Mouse (Mus musculus) regulatory T cell (primary cell): ENCODE data around the gene Lrrc8d.

Source experiments
- in situ Hi-C: fragments of 300-600 bp; cut with MboI, MseI; formaldehyde crosslinking; loops from one replicate; pipeline ENCODE4 v1.15.1; 2025; ENCODE audit warnings: high pct_unique_total_duplicates

Gene Lrrc8d

DNA sequence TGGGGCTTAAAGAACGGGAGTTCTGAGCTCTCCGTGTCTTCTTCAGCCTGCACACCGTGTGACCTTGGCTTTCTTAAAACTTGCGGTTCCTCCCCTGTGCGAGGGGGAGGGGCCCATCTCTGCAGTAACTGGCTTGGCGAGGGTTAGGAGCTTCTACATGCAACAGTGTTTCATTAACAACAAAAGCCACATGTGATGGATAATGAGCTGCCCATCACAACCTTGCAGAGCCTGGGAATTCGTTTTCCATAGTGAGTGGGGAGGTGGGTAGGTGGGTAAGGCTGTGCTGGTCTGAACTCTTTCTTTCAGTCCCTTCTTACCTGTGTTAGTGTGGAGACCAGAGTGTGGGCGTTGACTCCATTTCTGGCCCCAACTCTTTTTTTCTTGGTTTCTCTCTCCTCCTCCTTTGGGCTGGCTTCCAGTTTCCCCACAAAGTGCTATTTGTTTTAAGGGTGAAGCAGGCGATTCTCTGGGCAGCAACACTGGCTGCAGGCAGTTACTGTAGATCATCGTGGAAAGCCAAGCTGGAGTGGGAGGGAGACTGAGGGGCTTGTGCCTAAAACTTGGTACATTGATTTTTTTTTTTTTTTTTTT, 15.9 kb downstream of the Lrrc8d start:
- in situ Hi-C loops, result no loop called here

DNA sequence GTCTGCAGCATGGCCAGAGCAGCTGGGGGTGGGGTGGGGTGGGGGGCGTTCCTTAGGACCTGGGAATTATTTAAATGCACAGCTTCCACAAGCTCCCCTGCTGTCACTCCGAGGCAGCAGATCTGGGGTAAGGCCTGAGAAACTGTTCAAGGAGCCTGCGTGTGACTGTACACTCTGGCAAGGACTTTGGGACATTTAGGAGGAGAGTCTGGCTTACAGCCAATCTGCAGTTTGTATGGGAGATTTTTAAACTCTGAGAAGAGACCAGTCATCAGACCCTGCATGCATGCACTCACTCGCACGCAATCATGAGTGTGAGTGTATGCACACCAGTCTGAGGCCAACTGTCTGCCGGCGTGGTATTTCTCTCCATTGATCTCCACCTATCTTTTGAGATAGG, 17.5 kb downstream of the Lrrc8d start:
- in situ Hi-C loops, result no loop called here

DNA sequence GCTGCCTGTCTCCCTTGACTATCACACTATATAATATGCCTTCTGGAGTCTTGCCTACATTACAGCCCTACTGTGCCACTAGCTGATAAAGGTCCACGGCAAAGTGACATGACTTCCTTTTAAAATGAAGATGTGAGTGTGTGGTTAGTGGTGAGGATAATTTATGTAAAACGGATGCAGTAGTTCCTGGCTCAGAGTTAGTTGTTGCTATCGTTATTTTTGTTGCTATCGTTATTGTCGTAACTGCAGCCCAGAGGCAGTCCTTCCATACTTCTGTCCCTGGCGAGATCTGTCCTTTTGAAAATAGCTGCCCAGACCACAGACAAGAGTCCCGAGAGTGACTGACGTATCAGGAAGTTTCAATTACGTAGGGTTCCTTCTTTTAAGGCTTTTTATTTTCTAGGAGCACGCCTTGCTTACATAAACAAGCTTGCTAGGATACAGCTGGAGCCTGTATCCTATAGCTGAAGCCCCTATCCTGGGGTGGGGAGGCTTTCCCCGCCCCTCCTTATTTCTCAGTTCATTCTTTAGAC, 18.4 kb downstream of the Lrrc8d start:
- in situ Hi-C loops, result no loop called here

DNA sequence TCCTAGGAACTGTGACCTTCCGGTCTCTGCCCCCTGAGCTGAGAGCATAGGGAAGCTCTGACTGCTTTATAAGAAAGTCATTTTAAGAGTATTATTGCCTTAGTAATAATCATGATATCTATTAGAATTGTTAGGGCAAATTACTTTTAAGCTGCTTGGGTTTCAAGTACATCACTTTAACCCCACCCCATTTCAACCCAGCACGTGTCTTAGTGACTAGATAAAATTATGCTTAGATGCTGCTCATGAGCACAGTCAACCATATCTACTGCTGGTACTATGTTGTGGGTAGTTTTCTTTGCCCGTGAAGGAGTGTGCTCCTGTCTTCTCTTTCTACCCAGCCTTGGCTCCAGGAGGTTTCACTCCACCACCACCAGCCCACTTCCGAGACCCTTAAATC, 21.5 kb downstream of the Lrrc8d start:
- in situ Hi-C loops, result no loop called here

DNA sequence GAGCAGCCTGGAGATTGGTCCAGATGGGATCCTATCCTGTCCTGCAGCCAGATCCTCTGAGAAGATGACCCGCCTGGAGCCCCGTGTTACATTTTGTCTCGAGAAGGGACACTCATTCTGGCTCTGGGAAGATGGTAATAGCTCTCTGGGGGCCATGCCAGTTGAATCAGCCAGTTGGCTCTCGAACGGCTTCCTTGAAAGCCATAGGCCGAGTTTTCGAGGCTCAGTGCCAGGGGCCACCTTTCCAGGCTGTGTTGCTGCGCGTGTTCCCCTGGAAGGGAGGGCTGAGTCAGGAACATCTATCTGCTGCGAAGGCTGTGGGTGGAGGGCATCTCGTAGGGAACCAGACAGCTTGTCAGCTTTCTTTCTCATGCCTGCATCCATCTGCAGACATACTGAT, 23.0 kb downstream of the Lrrc8d start:
- in situ Hi-C loops, result no loop called here

DNA sequence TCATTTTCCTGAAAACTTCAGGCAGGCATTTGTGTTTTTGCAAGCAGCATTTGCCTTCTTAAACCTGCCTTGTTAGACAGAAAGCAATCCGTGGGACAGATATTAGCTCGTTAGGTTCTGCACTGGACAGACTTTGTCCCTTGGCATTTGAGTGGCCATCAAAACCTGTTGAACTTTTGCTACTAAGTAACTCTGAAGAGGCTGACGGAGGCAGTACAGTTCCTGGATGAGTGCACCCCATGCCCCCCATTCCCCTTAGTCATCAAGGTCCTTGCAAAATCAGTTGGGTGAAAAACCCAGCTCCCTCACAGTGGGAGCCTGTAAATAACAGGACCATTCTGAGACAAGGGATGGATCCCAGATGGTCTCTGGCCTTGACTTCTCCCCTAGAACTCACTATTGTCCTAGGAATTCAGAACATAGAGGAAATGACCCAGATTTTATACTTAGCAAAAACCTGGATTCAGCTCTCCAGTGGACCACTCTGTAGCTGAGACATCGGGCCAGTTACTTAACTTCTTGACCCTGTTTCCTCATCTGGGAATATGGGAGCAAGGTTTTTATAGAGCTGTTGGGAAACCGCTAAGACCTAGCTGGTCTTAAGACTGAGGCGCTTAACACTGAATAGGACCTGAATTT, 30.5 kb downstream of the Lrrc8d start:
- in situ Hi-C loops, result loop anchor here (5.0 kb wide), 1 partner anchor 38 kb away; no protein-coding TSS in a partner anchor

DNA sequence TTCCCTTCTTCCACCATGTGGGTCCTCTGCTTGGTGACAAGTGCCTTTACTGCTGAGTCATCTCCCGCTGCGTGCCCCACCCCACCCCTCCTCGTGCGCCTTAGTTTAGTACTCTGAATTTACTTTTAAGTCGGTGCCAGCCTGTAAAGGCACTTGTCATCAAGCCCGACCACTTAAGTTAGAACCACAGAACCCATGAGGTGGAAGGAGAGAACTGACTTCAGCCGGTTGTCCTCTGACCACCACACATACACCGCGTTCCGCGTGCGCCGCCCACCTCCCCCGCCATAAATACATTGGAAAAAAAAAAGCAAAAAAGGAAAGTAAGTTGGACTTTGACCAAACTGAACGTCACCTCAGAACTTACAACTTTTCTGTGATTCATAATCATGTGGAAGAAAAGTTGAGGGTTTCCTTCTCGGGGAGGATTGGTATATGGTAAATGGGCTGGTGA, 31.4 kb downstream of the Lrrc8d start:
- in situ Hi-C loops, result loop anchor here (5.0 kb wide), 1 partner anchor 39 kb away; no protein-coding TSS in a partner anchor

DNA sequence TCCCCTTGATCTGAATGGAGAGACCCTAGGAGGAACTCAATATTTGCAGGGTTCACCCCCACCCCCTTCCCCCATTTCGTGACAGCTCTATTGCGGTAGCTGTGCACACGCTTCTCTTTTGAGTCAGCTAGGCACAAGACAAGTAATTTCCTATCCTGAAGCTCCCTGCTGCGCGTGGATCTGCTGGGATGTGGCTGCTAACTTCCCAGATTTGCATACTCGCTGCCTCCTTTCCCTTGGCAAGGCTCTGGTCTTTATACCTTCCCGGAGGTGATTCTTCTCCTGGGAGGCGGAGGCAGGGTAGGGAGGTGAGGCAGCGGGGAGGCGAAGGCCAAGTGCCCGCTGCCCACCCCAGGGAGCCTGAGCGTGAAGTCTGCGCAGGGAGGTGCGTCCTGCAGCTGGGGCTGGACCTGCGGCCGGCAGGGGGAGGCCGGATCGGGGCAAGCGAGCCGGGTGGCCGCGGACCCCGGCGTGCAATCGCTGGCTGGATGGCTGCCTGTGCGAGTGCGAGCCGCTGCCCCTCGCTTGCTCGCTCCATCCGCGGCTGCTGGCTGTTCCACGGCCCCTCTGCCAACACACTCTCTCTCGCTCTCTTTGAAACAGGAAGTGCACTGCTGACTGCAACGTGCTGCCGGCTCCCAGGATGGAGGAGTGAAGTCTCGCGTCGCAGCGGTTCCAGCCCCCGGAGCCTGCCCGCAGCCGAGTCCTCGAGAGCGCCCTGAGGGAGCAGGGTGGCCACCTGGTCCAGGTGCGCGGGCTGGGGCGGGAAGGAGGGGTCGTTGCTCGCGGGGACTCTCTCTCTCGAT, 32.1 kb downstream of the Lrrc8d start:
- in situ Hi-C loops, result loop anchor here (5.0 kb wide), 1 partner anchor 40 kb away; no protein-coding TSS in a partner anchor

DNA sequence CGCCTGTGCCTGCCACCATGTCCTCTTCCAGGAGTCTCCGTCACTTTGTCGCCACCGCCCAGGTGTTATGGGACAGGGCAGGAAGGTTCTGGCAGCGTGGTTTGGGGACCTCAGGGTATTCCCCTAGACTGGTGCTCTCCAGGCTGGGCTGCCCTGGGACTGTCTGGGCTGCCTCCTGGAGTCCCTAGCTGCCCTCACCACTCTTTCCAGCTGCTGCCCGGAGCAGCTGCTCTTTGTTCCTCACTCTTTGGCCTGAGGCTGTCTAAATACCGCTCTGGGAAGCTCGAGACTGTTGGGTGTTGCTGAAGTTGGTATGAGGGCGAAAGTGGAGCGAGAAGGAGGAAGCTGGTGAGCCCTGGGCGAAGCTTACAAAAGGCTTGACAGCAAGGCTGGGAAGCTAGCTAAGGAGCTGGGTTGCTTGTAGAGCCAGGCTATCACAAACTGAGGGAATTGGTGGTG, 32.7 kb downstream of the Lrrc8d start:
- in situ Hi-C loops, result loop anchor here (5.0 kb wide), 1 partner anchor 40 kb away; no protein-coding TSS in a partner anchor

DNA sequence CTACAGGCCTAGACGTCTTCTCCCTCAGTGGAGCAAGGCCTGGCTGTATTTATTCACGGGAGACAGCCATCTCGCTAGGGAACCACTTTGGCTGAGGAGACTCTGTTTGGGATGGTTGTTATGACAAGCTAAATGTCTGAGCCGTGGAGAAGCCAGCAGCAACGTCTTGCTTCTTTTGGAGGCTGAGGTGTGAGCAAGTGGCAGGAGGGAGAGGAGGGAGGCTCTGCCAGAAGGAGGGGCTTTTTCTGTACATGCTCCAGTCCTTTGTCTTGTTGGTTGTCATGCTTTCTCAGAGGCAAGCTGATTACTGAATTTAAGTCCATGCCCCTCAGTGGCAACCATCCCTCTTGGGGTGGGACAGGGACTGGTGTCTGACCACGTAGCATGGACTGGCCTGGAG, 33.5 kb downstream of the Lrrc8d start:
- in situ Hi-C loops, result loop anchor here (5.0 kb wide), 1 partner anchor 41 kb away; no protein-coding TSS in a partner anchor

DNA sequence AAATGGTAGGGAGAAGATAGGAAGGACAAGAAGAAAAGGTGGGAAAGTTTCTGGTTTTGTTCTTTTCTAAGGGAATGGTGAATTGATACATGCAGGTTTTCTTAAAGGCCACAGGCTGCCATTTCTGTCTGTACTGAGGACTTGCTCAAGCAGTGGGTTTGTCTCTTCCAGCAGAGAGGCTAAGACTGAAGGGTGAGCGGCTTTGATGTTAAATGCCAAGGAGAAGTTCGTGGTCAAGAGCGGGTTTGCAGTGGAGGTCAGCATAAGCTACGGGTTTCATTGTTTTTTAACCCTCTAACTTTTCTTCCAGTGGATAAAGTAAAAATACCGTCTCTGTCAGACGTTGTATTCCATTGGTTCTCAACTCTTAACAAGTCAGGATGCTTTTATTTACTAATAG, 36.6 kb downstream of the Lrrc8d start:
- in situ Hi-C loops, result no loop called here

DNA sequence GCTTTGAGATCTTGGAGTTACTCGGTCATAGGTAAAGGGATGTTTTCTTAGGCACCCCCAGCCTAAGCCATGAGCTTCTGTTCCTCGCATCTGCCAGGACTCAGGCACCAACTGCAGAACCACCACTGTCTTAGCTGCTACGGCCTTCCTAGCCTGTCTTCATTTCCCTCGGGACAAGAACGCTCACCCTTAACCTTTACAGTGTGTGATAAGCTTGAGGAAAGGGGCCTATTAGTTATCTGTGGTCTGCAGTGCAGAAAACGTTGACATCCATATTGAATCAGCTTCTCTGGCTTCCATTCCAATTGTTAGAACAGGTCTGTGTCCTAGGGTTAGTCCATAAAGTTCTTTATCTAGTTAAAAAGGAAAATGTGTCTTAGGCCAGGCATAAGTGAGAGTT, 37.4 kb downstream of the Lrrc8d start:
- in situ Hi-C loops, result no loop called here

DNA sequence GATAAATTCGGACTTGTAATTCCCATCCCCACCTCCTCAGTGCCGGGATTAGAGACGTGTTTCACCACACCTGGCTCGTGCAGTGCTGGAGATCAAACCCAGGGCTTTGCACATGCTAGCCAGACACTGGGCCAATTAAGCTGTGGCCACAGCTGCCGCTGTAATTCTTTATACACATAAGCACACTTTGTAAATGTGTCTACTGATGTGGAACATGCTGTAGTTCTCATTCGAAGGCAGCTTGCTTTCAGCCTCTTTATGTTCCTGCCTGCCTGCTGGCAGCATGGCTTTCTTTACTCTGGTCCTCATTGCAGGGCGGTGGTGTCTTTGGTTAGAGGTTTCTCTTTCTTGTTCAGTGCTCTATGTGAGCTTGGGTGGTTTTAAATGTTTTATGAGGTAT, 40.7 kb downstream of the Lrrc8d start:
- in situ Hi-C loops, result no loop called here

DNA sequence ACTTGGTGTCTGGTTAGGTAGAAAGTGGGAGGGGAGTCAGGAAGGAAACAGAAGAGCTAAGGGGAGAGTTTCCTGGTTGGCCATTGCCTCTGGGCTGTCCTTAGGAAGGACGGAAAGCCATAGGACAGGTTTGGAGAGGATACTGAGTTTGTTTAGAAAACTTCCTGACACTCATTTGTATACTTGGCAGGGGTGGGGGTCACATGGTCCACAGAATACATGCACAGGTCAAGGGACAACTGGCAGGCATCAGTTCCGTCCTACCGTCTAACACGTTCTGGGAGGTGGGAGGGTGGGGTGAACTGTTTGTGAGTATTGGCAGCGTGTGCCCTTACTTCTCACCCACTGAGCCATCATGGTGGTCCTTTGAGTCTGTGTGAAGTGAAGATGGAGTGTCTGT, 42.9 kb downstream of the Lrrc8d start:
- in situ Hi-C loops, result no loop called here

DNA sequence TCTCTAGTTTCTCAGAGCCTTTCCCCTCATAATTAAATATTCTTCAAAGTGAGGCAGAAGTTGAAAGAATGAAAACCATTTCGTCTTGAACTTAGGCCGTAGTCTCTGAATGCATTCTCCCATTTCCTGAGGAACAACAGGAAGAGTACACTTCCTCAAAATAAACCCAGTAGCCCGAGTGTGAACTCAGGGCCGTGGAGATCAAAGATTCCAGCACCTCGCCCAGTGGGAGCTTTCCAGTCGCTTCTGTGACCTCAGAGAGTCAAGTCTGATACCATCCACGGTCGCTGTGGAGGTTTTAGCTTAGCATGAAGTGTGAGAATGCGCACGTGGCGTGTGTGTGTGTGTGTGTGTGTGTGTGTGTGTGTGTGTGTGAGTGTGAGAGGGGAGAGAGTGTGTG, 45.6 kb downstream of the Lrrc8d start:
- in situ Hi-C loops, result no loop called here

DNA sequence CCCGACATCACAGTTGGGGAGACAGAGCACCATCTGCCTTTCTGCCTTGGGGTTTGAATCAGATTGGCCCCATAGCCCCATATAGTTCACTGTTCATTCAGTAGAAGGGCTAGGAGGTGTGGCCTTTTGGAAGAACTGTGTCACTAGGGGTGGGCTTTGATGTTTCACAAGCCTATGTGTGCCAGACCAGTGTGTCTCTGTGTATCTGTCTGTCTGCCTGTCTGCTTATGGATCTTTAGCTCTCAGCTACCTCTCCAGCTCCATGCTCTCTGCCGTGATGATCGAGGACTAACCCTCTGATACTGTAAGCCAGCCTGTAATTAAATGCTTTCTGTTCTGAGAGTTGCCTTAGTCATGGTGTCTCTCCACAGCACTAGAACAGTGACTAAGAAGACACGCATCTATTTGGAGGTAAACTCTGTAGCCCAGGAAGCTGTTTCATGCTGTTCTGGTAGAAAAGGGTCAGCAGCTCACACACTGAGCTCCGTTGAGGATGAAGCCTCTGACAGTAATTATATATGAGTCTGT, 46.2 kb downstream of the Lrrc8d start:
- in situ Hi-C loops, result no loop called here

DNA sequence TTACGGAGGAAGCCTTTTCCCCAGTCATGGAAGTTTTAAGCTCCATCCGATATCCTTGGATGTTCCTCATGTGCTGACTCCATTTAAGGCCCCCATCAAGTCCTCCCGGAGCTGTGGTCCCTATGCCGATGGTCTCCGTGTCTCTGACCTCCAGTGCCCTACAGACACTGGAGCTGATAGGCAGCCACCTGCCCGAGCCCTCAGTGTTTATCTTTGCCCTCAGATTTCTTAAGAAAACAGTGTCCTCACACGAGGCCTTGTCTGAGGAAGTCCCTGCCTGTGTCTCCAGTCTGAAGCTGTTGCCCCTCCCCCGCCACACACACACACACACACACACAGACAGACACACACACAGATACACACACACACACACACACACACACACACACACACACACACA, 55.0 kb downstream of the Lrrc8d start:
- in situ Hi-C loops, result loop anchor here (5.0 kb wide), 1 partner anchor 97 kb away; no protein-coding TSS in a partner anchor

DNA sequence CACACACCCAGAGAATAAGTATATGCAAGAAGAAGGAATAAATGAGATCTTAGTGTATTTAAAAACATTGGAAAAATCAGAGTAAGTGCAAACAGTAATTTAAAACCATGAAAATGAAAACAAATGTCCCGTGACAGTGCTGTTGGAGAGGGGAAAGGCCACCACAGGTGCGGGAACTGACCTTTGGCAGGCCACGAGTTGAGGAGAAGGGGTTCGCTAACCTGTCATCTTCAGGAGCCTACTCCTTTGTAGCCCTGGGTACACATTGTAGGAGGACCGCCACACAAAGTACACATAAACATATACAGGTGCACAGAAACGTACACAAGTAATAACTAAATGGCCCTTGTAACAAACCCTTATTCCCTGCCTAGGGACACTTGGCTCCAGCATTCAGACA, 55.7 kb downstream of the Lrrc8d start:
- in situ Hi-C loops, result loop anchor here (5.0 kb wide), 1 partner anchor 97 kb away; no protein-coding TSS in a partner anchor

DNA sequence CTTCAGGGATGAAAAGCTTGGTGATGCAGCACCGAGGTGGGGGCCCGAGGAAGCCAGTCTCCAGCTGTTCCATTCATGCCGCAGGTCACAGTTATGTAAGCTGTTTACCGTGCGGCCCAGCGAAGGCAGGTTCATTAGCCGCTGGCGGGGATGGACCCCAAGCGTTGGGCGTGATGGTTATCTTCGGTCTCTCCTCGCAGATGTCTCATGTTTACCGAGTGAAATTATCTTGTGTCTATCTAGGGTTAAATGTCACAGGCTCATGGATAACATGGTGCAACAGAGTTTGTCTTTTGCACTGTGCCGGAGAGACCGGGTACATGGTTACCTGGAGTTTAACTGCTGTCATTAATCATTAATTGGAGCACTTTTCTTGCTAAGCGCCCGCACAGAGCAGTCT, 58.2 kb downstream of the Lrrc8d start:
- in situ Hi-C loops, result loop anchor here (5.0 kb wide), 1 partner anchor 94 kb away; no protein-coding TSS in a partner anchor

DNA sequence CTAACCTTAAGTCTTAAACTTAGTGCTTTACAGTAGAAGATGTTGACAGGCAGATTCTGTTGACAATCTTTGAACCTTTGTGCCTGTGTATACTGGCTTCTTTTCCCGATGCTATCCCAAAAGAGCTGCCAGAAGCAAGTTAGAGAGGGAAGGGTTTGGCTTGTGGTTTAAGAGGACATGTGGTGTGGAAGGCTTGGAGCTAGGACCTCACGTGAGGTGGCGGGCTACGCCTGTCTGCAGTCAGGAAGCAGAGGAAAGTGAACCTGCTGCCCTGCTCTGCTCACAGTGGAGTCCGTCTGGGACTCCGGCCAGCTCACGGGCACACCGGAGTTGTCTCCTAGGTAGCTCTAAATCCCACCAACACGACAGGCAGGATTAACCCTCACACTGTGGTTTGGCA, 59.1 kb downstream of the Lrrc8d start:
- in situ Hi-C loops, result loop anchor here (5.0 kb wide), 1 partner anchor 93 kb away; no protein-coding TSS in a partner anchor

DNA sequence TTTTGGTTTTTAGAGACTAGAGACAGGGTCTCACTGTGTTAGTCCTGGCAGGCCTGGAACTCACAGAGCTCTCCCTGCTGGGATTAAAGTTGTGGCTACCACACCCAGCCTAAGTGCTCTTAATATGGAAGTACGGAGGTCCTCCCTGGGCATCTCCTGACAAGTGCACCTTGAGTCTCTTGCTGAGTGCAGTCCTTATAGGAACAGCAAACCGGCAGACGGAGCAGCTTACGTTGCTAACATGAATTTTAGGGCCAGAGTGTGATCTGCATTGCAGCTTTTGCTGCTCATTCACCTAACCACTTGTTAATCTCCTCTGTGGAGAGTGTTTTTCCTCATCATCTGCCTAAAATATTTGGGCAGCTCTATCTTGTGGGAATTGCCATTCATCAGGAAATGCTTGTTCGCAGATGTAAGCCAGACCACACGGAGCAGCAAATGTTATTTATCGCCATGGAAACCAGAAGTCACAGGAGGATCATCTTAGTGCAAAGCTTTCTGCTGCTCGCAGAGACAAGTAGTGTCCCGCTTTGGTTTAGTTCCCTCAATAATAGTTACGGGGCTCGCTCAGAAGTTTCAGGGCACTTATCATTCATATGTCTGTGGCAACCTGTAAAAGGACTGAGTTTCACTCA, 62.2 kb downstream of the Lrrc8d start:
- in situ Hi-C loops, result no loop called here
